Mouse (Mus musculus) embryo, embryonic 9.5 days (tissue): ENCODE measurements around the gene C1qtnf1.

Experiments used
- DNase-seq: peaks from one replicate; pipeline ENCODE4 v3.0.0-alpha.2; 2017; ENCODE audit errors: extremely low spot score

Gene C1qtnf1

GRCm38 (mm10) chr11:118473842-118474500 lies 46.0 kb downstream of the C1qtnf1 start:
- DNase-seq, result no peak

GRCm38 (mm10) chr11:118475496-118476083 lies 47.6 kb downstream of the C1qtnf1 start:
- DNase-seq, result no peak

GRCm38 (mm10) chr11:118476396-118477373 lies 48.7 kb downstream of the C1qtnf1 start, which contains the start of gene Engase:
Gene Engase, plus strand, starts transcription at chr11:118476829.
- peak; percentile 93 for DNase-seq

- no peak for DNase-seq
These were observed 51.8 kb downstream of the C1qtnf1 start for GRCm38 (mm10) chr11:118479776-118480175.

GRCm38 (mm10) chr11:118481231-118481630 lies 53.2 kb downstream of the C1qtnf1 start:
- DNase-seq, result no peak

- DNase-seq, result no peak
These were observed 53.7 kb downstream of the C1qtnf1 start for GRCm38 (mm10) chr11:118481751-118482150.

- DNase-seq, result no peak
These were observed 56.2 kb downstream of the C1qtnf1 start for GRCm38 (mm10) chr11:118484169-118484568.

- DNase-seq, result no peak
These were observed 57.3 kb downstream of the C1qtnf1 start for GRCm38 (mm10) chr11:118485338-118485737.

GRCm38 (mm10) chr11:118485780-118486179 lies 57.8 kb downstream of the C1qtnf1 start:
- DNase-seq, result no peak

GRCm38 (mm10) chr11:118486281-118486680 lies 58.3 kb downstream of the C1qtnf1 start:
- no peak for DNase-seq

GRCm38 (mm10) chr11:118486881-118487772 lies 59.1 kb downstream of the C1qtnf1 start:
- DNase-seq, result no peak

GRCm38 (mm10) chr11:118488191-118488906 lies 60.3 kb downstream of the C1qtnf1 start:
- no peak for DNase-seq

GRCm38 (mm10) chr11:118488907-118489270 lies 60.9 kb downstream of the C1qtnf1 start:
- no peak for DNase-seq

- DNase-seq, result peak; percentile 81
These were observed 62.7 kb downstream of the C1qtnf1 start for GRCm38 (mm10) chr11:118490566-118491218.

GRCm38 (mm10) chr11:118491230-118491629 lies 63.2 kb downstream of the C1qtnf1 start:
- no peak for DNase-seq

- DNase-seq, result no peak
These were observed 65.5 kb downstream of the C1qtnf1 start for GRCm38 (mm10) chr11:118493458-118493857.

GRCm38 (mm10) chr11:118494001-118494737 lies 66.2 kb downstream of the C1qtnf1 start:
- DNase-seq, result no peak

GRCm38 (mm10) chr11:118495065-118495464 lies 67.1 kb downstream of the C1qtnf1 start:
- DNase-seq, result no peak

- no peak for DNase-seq
These were observed 68.2 kb downstream of the C1qtnf1 start for GRCm38 (mm10) chr11:118496066-118496689.
